Mouse (Mus musculus) thymus, adult 2 months (tissue): ENCODE data around the gene Lce1i. TPM values are rescaled to one million over a fixed set of nuclear protein-coding genes. Genes with fewer than 3 reads are reported as not detected.
"Not testable (repeated sequence)": the region's sequence is repeated elsewhere in the genome, so short reads cannot be mapped to it uniquely, and the experiment has no call there.

Experiments used
- DNase-seq: peaks from one replicate; pipeline ENCODE4 v3.0.0; 2021
- H3K27ac ChIP-seq: fragments of 200-500 bp; 2 replicates; pipeline ENCODE4 v1.5.1; 2012; ENCODE audit warnings: low read length, control low read depth; ENCODE audit not compliant: control insufficient read depth, insufficient read depth
- H3K27me3 ChIP-seq: fragments of 200-500 bp; 2 replicates; pipeline ENCODE4 v1.6.1; 2012; ENCODE audit warnings: mild to moderate bottlenecking, low read length, moderate library complexity, mixed read lengths; ENCODE audit not compliant: control insufficient read depth, insufficient read depth
- H3K36me3 ChIP-seq: fragments of 200-500 bp; 2 replicates; pipeline ENCODE4 v1.6.1; 2012; ENCODE audit warnings: mild to moderate bottlenecking, low read length, moderate library complexity; ENCODE audit not compliant: control insufficient read depth, insufficient read depth
- H3K4me1 ChIP-seq: fragments of 200-500 bp; replicated peaks from 2 replicates; pipeline ENCODE4 v1.6.1; 2012; ENCODE audit warnings: low read length; ENCODE audit not compliant: control insufficient read depth, insufficient read depth
- H3K4me3 ChIP-seq: fragments of 200-500 bp; 2 replicates; pipeline ENCODE4 v1.5.1; 2012; ENCODE audit warnings: mild to moderate bottlenecking, low read length, control low read depth, moderate library complexity; ENCODE audit not compliant: control insufficient read depth, insufficient read depth
- CTCF ChIP-seq: fragments of 200-500 bp; IDR thresholded peaks from 2 replicates; pipeline ENCODE4 v1.5.1; 2012; ENCODE audit warnings: mild to moderate bottlenecking, control low read depth, low read length, moderate library complexity, borderline replicate concordance; ENCODE audit not compliant: control insufficient read depth, poor library complexity, insufficient read depth; ENCODE audit errors: extremely low read depth
- POLR2A ChIP-seq: fragments of 200-500 bp; IDR thresholded peaks from 2 replicates; pipeline ENCODE4 v1.6.1; 2012; ENCODE audit warnings: mild to moderate bottlenecking, low read length, control low read depth, moderate library complexity; ENCODE audit not compliant: control insufficient read depth, poor library complexity, insufficient read depth; ENCODE audit errors: extremely low read depth
- WGBS: fragments of 180-500 bp; shearing (Covaris S2); methylation state at CpG from one replicate; pipeline ENCODE4 v1.1.7; 2018; 5-methylcytosine and 5-hydroxymethylcytosine counted together
- polyA plus RNA-seq: library from polyadenylated mRNA; depleted of rRNA; stranded (reverse); fragments of >200 nt; gene quantifications from 2 replicates; pipeline ENCODE4 v1.2.3, GENCODE M21; 2012; rRNA removed

Lce1i gene
- polyA plus RNA-seq = 0.27 TPM in 1 of 2 replicates, not detected in the other

DNA sequence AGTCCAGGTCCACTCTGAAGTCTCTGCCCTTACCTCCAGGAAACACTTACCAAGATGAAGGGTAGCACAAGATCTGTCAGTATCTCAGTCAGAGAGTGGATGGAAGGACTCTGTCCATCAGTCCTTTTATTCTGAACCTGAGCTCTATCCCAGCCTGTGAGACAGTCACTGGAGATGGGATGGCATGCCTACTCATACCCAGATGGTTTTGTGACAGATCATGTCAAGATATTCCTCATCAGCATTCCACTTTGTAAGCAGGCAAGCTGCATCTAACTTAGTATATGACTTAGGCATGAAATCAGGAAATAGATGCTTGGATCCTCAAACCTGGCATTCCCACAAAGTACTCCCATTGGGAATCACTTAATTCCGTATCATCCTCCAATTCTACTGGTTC lies at the start of gene Lce1i:
Gene Lce1i, minus strand, starts transcription at position 101 of the 400 bp plus-strand sequence.
- TF ChIP-seq POLR2A (no peak), CTCF (no peak)
- no peaks in the 10 kb centered on the region for H3K27me3 ChIP-seq
- 74% methylated on average over 1 of the region's 1 CpGs for WGBS
- DNase-seq = no peak
- no peak within 1 kb of the TSS for H3K4me3 ChIP-seq
- no peaks in the 10 kb centered on the region for H3K36me3 ChIP-seq
- no peak within 1 kb of the TSS for H3K27ac ChIP-seq
- no peaks in the 10 kb centered on the region for H3K4me1 ChIP-seq

GRCm38 (mm10) chr3:92827108-92827507 lies 48.4 kb upstream of the Lce1i start, which contains the start of gene Kprp:
Gene Kprp (minus strand): TSS chr3:92827247.
- DNase-seq = no peak
- H3K4me1 ChIP-seq = no peaks in the 10 kb centered on the region
- no peaks in the 10 kb centered on the region for H3K36me3 ChIP-seq
- WGBS = 32% methylated on average over 1 of the region's 1 CpGs
- no peak within 1 kb of the TSS for H3K27ac ChIP-seq
- TF ChIP-seq CTCF (no peak), POLR2A (no peak)
- H3K4me3 ChIP-seq = no peak within 1 kb of the TSS
- H3K27me3 ChIP-seq = no peaks in the 10 kb centered on the region

- TF ChIP-seq POLR2A = no peak
- TF ChIP-seq CTCF = no peak
Measured at GRCm38 (mm10) chr3:92825808-92826207, 47.1 kb upstream of the Lce1i start.

GRCm38 (mm10) chr3:92816036-92816435 lies 37.3 kb upstream of the Lce1i start:
- WGBS = 96% methylated on average over 2 of the region's 2 CpGs
- not testable (repeated sequence) for H3K4me1 ChIP-seq, H3K27me3 ChIP-seq, DNase-seq, H3K4me3 ChIP-seq, H3K36me3 ChIP-seq, H3K27ac ChIP-seq

More at GRCm38 (mm10) chr3:92825808-92826207, 47.1 kb upstream of the Lce1i start:
- Histone ChIP-seq H3K36me3 (no peaks in the 10 kb centered on the region), H3K4me1 (no peaks in the 10 kb centered on the region), H3K27ac (no peak overlapping the region), H3K27me3 (no peaks in the 10 kb centered on the region), H3K4me3 (no peak overlapping the region)
- 6% methylated on average over 1 of the region's 1 CpGs for WGBS
- DNase-seq = no peak

DNA sequence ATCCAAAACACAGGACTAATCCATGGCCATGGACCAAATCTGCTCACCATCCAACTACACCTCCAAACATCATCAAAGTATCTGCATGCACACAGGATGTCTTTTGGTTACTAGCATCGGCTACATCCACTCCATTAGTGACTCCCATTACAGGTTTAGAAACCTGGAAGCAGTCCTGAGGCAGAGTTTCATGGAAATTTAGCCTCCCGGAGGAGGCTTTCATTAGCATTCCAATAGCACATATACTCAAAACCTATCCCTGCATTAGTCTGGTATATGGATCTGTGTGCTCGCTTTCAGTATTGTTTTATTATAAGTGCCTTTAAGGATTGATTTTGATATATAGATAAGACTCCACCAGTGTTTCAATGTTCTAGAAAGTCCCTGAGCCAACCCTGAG lies 36.9 kb upstream of the Lce1i start:
- H3K36me3 ChIP-seq = no peaks in the 10 kb centered on the region
- 96% methylated on average over 3 of the region's 3 CpGs for WGBS

DNA sequence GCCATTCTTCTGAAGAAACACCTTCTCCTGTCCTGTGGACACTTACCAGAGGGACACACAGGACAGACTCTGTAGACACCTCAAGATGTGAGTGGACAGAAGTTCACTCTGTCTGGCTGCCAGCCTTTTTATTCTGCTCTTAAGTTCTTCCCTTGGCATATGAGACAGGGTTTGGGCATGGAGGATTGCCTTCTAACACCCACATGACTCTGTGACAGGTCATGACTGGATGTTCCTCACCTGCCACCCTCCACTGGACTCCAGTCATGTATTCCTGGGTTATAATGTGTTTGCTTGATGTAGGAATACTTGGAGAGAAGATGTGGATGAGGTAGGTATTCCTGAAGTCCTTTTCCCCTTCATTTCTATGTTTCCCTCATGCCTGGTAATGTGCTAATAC lies 29.1 kb upstream of the Lce1i start, which contains the start of gene Lce1k:
Gene Lce1k, minus strand, starts transcription at position 101 of the 400 bp plus-strand sequence.
- Histone ChIP-seq H3K27me3 (no peaks in the 10 kb centered on the region), H3K27ac (no peak within 1 kb of the TSS), H3K4me3 (no peak within 1 kb of the TSS), H3K4me1 (no peaks in the 10 kb centered on the region), H3K36me3 (no peaks in the 10 kb centered on the region)
- no peak for DNase-seq
- no peak for TF ChIP-seq POLR2A

More for the DNA sequence above, 36.9 kb upstream of the Lce1i start:
- TF ChIP-seq CTCF (no peak), POLR2A (no peak)
- Histone ChIP-seq H3K4me3 (no peak overlapping the region), H3K27me3 (no peaks in the 10 kb centered on the region), H3K27ac (no peak overlapping the region), H3K4me1 (no peaks in the 10 kb centered on the region)
- DNase-seq = no peak

DNA sequence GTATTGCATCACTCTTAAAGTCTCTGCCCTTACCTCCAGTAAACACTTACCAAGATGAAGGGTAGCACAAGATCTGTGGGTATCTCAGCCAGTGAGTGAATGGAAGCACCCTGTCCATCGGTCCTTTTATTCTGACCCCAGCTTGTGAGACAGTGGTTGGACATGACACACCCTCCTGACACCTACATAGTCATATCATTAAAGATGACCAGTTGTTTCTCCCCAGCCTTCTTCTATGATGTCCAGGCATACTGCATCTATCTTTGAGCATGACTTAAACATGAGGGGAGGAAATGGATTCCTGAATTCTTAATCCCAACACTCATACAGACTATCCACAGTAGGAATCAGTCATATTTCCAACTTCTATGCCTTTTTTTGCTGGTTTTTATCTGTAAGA lies 11.7 kb upstream of the Lce1i start, which contains the start of gene Lce1j:
Gene Lce1j, minus strand, starts transcription at position 101 of the 400 bp plus-strand sequence.
- Histone ChIP-seq H3K36me3 (no peaks in the 10 kb centered on the region), H3K27me3 (no peaks in the 10 kb centered on the region), H3K4me1 (no peaks in the 10 kb centered on the region), H3K27ac (no peak within 1 kb of the TSS), H3K4me3 (no peak within 1 kb of the TSS)
- whole genome bisulfite sequencing = 90% methylated on average over 1 of the region's 1 CpGs
- TF ChIP-seq POLR2A = no peak
- TF ChIP-seq CTCF = no peak
- no peak for DNase-seq
